9 mouse cellular contexts compared by ENCODE assay signal in genomic region chr2:115859371-115860140, GRCm38 (mm10).
DNase-seq lines count a peak whose midpoint lies in the region; ATAC-seq lines count a peak whose summit lies in the region.
"Had no signal": no experiment of that assay in that cellular context is flagged by ENCODE, and none has a peak within 500 bp of the region (broad histone marks: within the 10 kb centered on the region; RNA-seq: fewer than 3 reads in every experiment).

No protein-coding gene starts in this region.

- H3K27ac ChIP-seq in embryonic facial prominence, embryonic 14.5 days (replicated peaks; ENCODE audit: low read depth, low read length): no peak overlapping the region; the same call in 1 of the 2 replicates
- H3K27ac ChIP-seq in intestine, embryonic 16.5 days (ENCODE audit: low read length): peak overlapping the region; percentile 28; the same call in 1 of the 2 replicates
- H3K27ac ChIP-seq in liver, embryonic 16.5 days (ENCODE audit: low read length): no peak overlapping the region
- H3K27ac ChIP-seq: macrophage had no signal

- H3K36me3 ChIP-seq in embryonic facial prominence, embryonic 14.5 days (ENCODE audit: control insufficient read depth, insufficient read depth, low read length): peaks cover 6% of the 10 kb centered on the region; the same call in 1 of the 2 replicates
- H3K36me3 ChIP-seq in intestine, embryonic 16.5 days (ENCODE audit: control insufficient read depth, insufficient read depth, low read length): no peaks in the 10 kb centered on the region
- no peaks in the 10 kb centered on the region for H3K36me3 ChIP-seq in liver, embryonic 16.5 days (ENCODE audit: control insufficient read depth, insufficient read depth)

- H3K4me2 ChIP-seq in embryonic facial prominence, embryonic 14.5 days (ENCODE audit: low read depth, low read length): peak overlapping the region; percentile 52
- peak overlapping the region; percentile 50 for H3K4me2 ChIP-seq in intestine, embryonic 16.5 days (ENCODE audit: low read depth, low read length)
- H3K4me2 ChIP-seq in liver, embryonic 16.5 days (ENCODE audit: low read depth, low read length): peak overlapping the region; percentile 51

- peak overlapping the region; percentile 30; the same call in 1 of the 2 replicates for H3K9ac ChIP-seq in embryonic facial prominence, embryonic 14.5 days (ENCODE audit: low read depth, low read length)
- H3K9ac ChIP-seq in intestine, embryonic 16.5 days (ENCODE audit: low read depth, low read length): no peak overlapping the region
- H3K9ac ChIP-seq in liver, embryonic 16.5 days (ENCODE audit: low read depth, low read length): no peak overlapping the region

- peak overlapping the region; percentile 8 for H3K4me3 ChIP-seq in embryonic facial prominence, embryonic 14.5 days (ENCODE audit: low read depth, low read length)
- peak overlapping the region; percentile 28; the same call in 1 of the 2 replicates for H3K4me3 ChIP-seq in intestine, embryonic 16.5 days (ENCODE audit: low read length)
- peak overlapping the region; percentile 31 for H3K4me3 ChIP-seq in liver, embryonic 16.5 days (ENCODE audit: low read depth, low read length)

- peaks cover 21% of the 10 kb centered on the region for H3K4me1 ChIP-seq in embryonic facial prominence, embryonic 14.5 days (ENCODE audit: control insufficient read depth, insufficient read depth, low read length)
- peaks cover 18% of the 10 kb centered on the region for H3K4me1 ChIP-seq in intestine, embryonic 16.5 days (ENCODE audit: control insufficient read depth, insufficient read depth, low read length)
- H3K4me1 ChIP-seq in liver, embryonic 16.5 days (ENCODE audit: control insufficient read depth, low read depth, low read length): no peaks in the 10 kb centered on the region

- DNase-seq in right cerebral cortex, postnatal 4 days: peak; percentile 49
- DNase-seq in right cerebral cortex, adult 18-20 months: no peak
- DNase-seq in embryonic facial prominence, embryonic 14.5 days (ENCODE audit: low spot score): no peak
- no peak for DNase-seq in natural killer cell, adult 2 months (ENCODE audit: low spot score in 2 of 2)
- no peak for DNase-seq in c-Kit-positive CD71-positive TER-119-positive erythroid progenitor cells, embryonic 14.5 days (ENCODE audit: low spot score)
- no peak for DNase-seq in layer of hippocampus, adult 9-10 months (ENCODE audit: low spot score)

- H3K9me3 ChIP-seq in embryonic facial prominence, embryonic 14.5 days (ENCODE audit: control insufficient read depth, low read length): no peaks in the 10 kb centered on the region
- H3K9me3 ChIP-seq in intestine, embryonic 16.5 days (ENCODE audit: control insufficient read depth, low read length): no peaks in the 10 kb centered on the region
- H3K9me3 ChIP-seq in liver, embryonic 16.5 days (replicated peaks; ENCODE audit: control insufficient read depth, low read length): no peaks in the 10 kb centered on the region

- H3K27me3 ChIP-seq in embryonic facial prominence, embryonic 14.5 days (replicated peaks; ENCODE audit: control insufficient read depth, insufficient read depth, low read length): peaks cover 61% of the 10 kb centered on the region
- H3K27me3 ChIP-seq in intestine, embryonic 16.5 days (replicated peaks; ENCODE audit: control insufficient read depth, insufficient read depth, low read length): peaks cover 32% of the 10 kb centered on the region
- H3K27me3 ChIP-seq in liver, embryonic 16.5 days (ENCODE audit: control insufficient read depth, insufficient read depth, low read depth, low read length): peaks cover 60% of the 10 kb centered on the region

- 3% methylated on average over 27 of the region's 27 CpGs for WGBS in embryonic facial prominence, embryonic 14.5 days
- 10% methylated on average over 27 of the region's 27 CpGs for WGBS in intestine, embryonic 16.5 days
- under 1% methylated on average over 27 of the region's 27 CpGs for WGBS in liver, embryonic 16.5 days (ENCODE audit: insufficient replicate concordance)

- ATAC-seq in embryonic facial prominence, embryonic 14.5 days (ENCODE audit: low read depth): peak; percentile 14; the same call in 1 of the 2 replicates
- 0 out of 2 replicates have a peak, but pooled peaks have one; percentile 24 for ATAC-seq in intestine, embryonic 16.5 days
- no peak for ATAC-seq in liver, embryonic 16.5 days (ENCODE audit: low read depth)
